Mouse (Mus musculus): Measurements from ENCODE around the gene Ccl27b.
"Not testable (repeated sequence)": the region's sequence is repeated elsewhere in the genome, so short reads cannot be mapped to it uniquely, and the experiment has no call there.

DNA sequence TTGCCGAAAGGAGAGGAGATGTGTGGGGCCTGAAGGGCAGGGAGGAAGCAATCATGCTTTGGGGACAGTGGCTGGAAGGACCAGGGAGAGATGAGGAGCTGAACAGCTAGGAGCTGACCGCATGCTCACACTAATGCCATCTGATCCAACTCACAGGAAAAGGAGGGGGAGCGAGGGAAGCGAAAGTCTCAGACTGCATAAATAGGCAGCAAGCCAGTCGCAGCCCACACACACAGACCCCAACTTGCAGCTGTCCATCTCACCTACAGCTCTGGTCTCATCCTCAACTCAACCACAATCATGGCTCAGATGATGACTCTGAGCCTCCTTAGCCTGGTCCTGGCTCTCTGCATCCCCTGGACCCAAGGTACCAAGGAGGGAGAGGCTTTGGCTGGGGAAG lies 43.2 kb upstream of the Ccl27b start, which contains the start of gene Gm10591:
- TF ChIP-seq CTCF (IDR thresholded peaks at IDR 0.05); EP300 (IDR thresholded peaks at IDR 0.05; ENCODE audit: insufficient read depth, low read depth, low read length): not testable (repeated sequence)

Data from heart, adult 2 months (tissue).